In genomic region chr5:62473412-62473811, GRCm38 (mm10) we compare ENCODE assay signal across 27 mouse cellular contexts.
"Had no signal": no experiment of that assay in that cellular context is flagged by ENCODE, and none has a peak within 500 bp of the region (broad histone marks: within the 10 kb centered on the region; RNA-seq: fewer than 3 reads in every experiment).

No protein-coding gene starts in this region.

- DNase-seq: gastrocnemius, adult 2 months; gastrocnemius, postnatal 10 days; gastrocnemius, postnatal 25 days; heart, adult 18-20 months; heart, postnatal 10 days; heart, postnatal 4 days; kidney, adult 11 months; kidney, adult 2 months; kidney, adult 9 months; kidney, postnatal 10 days; kidney, postnatal 25 days; kidney, postnatal 4 days; liver; liver, embryonic 13.5 days had no signal

- H3K27ac ChIP-seq: gastrocnemius, adult 2 months; heart, embryonic 10.5 days; hindbrain, embryonic 10.5 days; hindbrain, embryonic 12.5 days; hindbrain, embryonic 14.5 days; layer of hippocampus, adult 2 months; left cerebral cortex, adult 2 months; limb, embryonic 10.5 days; limb, embryonic 12.5 days; liver, embryonic 13.5 days; liver, embryonic 15.5 days had no signal

- H3K4me2 ChIP-seq: heart, embryonic 12.5 days; hindbrain, embryonic 12.5 days; hindbrain, embryonic 14.5 days; limb, embryonic 12.5 days; liver, embryonic 11.5 days; liver, embryonic 13.5 days; liver, embryonic 15.5 days had no signal

- H3K27me3 ChIP-seq: heart, embryonic 12.5 days; hindbrain, embryonic 12.5 days; limb, embryonic 12.5 days; liver, embryonic 13.5 days; liver, embryonic 15.5 days had no signal

- H3K9me3 ChIP-seq: heart, embryonic 10.5 days; heart, embryonic 12.5 days; hindbrain, embryonic 10.5 days; hindbrain, embryonic 12.5 days; limb, embryonic 10.5 days; limb, embryonic 12.5 days; liver, embryonic 15.5 days had no signal

- H3K4me1 ChIP-seq: heart, embryonic 10.5 days; heart, embryonic 12.5 days; hindbrain, embryonic 10.5 days; hindbrain, embryonic 12.5 days; limb, embryonic 10.5 days; limb, embryonic 12.5 days; liver, embryonic 13.5 days; liver, embryonic 15.5 days had no signal

- H3K4me3 ChIP-seq: gastrocnemius, adult 2 months; heart, embryonic 10.5 days; heart, embryonic 12.5 days; hindbrain, embryonic 10.5 days; hindbrain, embryonic 12.5 days; layer of hippocampus, adult 2 months; left cerebral cortex, adult 2 months; limb, embryonic 10.5 days; limb, embryonic 12.5 days; liver, embryonic 13.5 days; liver, embryonic 15.5 days had no signal

- H3K36me3 ChIP-seq: heart, embryonic 10.5 days; heart, embryonic 12.5 days; hindbrain, embryonic 10.5 days; hindbrain, embryonic 12.5 days; limb, embryonic 10.5 days; limb, embryonic 12.5 days; liver, embryonic 13.5 days; liver, embryonic 15.5 days had no signal

- ATAC-seq: hindbrain, embryonic 16.5 days; intestine, embryonic 16.5 days had no signal

- H3K9ac ChIP-seq: heart, embryonic 12.5 days; hindbrain, embryonic 12.5 days; hindbrain, embryonic 14.5 days; limb, embryonic 12.5 days; liver, embryonic 13.5 days; liver, embryonic 15.5 days had no signal
